Mouse (Mus musculus) heart, adult 9 months (tissue): Measurements from ENCODE around the gene Dlgap4.

Experiments used
- DNase-seq, 2 experiments: peaks; one replicate each; pipeline ENCODE4 v3.0.0; 2022; ENCODE audit warnings: low spot score in 2 of 2

Dlgap4 gene

DNA sequence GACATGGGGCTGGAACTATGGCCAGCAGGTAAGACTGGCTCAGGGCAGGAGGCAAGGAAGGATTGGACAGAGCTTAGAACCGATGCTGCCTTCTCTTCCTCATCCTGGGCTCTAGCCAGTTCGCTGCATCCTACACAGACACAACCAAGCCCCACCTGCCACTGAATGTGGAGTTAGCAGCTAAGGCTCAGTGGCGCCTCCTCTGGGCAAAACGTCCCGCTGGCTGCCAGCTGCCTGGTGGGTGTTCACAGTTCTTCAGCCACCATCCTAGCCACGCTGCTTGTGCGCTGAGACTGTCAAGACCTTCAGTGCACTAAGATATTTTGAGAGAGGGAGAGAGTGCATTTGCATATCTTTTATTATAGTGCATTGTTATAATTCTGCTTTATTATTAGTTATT is 45.2 kb downstream of the Dlgap4 start:
- DNase-seq, result no peak

GRCm38 (mm10) chr2:156659981-156660380 is 46.5 kb downstream of the Dlgap4 start:
- DNase-seq, result no peak

DNA sequence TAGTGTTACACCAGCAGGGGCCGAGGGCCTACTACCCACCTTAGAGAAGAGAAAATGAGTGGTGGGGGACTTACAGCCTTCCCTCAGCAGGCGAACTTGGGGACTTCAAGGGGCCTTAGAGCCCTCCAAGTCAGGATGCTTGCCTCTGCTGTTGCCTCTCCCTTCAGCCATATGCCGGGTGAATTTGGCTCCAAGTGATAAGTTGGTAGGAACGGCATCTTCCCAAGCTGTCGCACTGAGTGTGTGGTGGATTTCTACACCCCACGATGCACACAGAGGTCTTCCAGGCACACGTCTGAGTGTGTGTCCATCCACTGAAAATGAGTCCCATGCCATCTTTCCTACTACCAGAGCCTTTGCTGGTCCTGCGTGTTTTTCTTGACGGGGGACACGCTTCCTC is 49.7 kb downstream of the Dlgap4 start:
- DNase-seq, result no peak

DNA sequence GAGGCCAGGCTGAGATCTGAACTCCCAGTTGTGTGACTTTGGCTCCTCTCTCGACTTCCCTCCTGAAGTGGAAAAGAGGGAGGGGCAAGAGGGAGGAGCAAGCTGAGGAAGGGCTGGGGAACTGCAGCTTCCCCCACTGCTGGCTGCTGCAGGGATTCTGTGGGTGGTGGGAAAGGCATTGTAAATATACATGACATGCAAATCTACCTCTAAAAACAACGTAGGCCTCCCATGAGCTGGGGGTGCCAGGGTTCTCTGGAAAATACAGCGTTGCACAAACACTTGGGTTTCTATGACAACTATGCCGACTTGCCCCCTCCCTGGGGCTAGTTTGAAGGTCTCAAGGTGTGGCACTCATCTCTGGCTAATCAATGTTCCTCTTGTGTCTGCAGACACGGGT is 50.9 kb downstream of the Dlgap4 start:
- no peak for DNase-seq

DNA sequence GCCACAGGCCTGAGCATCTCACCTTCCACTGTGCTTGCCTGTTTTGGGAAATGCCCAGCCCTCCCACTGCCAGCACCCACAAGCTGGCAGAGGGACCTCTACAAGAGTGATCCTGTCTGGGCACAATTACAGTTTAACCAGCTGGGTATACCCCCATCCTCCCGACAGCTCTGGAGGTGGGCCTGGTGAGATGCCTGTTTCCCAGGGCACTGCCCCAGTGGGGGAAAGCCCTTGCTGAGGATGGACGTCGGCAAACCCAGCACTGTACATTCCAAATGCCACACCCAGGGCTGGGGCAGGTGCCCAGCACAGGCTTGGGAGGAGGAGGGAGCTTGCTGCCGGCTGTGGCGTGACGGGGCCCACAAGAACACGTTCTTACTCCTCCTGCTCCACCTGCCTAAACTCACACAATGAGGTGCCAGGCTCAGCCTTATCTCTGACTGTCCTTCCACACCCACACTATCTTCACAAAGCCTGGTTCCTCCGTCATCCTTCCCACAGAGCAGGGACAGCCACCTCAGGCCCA is 51.6 kb downstream of the Dlgap4 start:
- DNase-seq, result no peak

- DNase-seq, result no peak
These were observed 52.2 kb downstream of the Dlgap4 start for GRCm38 (mm10) chr2:156665620-156666196.

- DNase-seq, result no peak
These were observed 52.7 kb downstream of the Dlgap4 start for GRCm38 (mm10) chr2:156666231-156666630.

- no peak for DNase-seq
These were observed 53.8 kb downstream of the Dlgap4 start for GRCm38 (mm10) chr2:156667290-156667689.

- no peak for DNase-seq
These were observed 55.1 kb downstream of the Dlgap4 start for GRCm38 (mm10) chr2:156668625-156669024.

DNA sequence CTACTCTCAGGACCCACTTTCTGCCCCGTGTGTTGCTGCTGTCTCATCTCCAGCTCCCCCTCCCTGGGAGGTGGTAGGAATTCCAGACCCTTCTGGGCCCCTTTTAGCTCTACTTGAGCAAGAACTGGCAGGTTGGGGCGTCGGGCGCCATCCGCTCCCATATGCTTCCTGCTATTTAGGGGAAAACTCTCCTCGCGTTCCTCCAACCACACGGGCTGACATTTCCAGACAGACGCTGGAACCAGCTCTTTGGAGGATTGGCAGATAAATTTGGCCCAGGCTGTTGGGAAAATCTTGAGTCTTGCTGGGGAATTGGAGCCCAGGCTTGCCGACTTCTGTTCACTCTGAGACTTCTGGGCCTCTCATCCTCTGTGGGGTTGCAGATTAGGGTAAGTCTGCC is 59.8 kb downstream of the Dlgap4 start:
- DNase-seq, result no peak

GRCm38 (mm10) chr2:156673881-156674669 is 60.6 kb downstream of the Dlgap4 start:
- no peak for DNase-seq

- DNase-seq, result no peak
These were observed 63.4 kb downstream of the Dlgap4 start for GRCm38 (mm10) chr2:156676885-156677284.

DNA sequence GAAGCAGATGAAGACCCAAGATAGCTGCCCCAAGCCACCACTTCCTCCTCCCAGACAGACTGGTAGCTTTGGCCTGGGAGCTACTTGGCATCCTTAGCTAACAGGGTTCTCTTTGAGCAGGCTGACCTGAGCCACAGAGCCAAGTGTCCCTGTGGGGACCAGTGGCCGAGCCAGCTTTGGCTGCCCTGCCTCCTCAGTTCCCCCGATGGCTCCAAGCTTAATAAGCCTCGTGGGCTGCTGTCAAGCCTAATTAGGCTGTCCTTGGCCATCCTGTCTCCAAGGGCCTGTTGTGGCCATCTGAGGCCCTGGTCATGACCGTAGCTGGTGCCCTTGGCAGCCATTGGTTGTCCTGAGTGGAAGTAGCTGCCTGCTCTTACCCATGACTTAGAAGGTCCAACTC is 64.6 kb downstream of the Dlgap4 start:
- DNase-seq, result no peak

DNA sequence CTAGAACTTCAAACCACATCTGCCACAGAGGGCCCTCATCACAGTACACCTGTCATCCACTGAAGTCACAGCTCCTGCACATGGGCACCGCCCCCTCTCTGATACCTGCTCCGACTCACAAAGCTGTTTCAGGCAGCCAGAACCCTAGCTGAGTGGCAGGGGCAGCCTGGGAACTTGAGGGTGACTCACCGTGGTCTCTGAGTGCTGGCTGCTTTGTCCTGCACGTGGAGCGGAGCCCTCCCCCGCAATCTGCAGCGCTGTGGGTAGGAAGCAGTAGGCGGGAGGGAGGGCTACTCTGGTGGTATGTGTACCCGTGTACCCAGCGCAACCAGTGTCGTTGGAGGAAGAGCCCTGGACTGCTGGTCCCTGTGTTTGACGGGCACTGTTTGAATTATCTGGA is 69.5 kb downstream of the Dlgap4 start:
- no peak for DNase-seq

GRCm38 (mm10) chr2:156685999-156686398 is 72.5 kb downstream of the Dlgap4 start:
- no peak for DNase-seq

GRCm38 (mm10) chr2:156686754-156687153 is 73.2 kb downstream of the Dlgap4 start:
- no peak for DNase-seq

DNA sequence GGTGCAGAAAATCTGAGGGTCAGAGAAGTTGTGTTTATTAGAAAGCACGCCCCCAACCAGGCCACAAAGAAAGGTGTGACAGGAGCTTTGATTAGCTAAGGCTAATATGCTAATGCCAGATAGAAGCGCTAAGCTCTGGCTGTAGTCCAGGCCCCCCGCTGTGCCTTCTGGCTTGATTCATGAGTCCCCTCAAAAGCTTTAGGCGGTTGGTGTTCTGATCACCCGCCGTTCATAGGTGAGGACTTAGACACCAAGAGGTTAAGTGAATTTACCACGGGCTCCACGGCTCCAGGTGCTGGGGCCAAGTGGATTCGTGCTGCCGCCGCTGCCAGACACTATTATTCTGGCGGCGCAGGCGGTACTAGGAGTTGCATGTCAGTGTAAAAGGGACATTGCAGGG is 75.1 kb downstream of the Dlgap4 start:
- DNase-seq, result no peak

- DNase-seq, result no peak
These were observed 77.3 kb downstream of the Dlgap4 start for GRCm38 (mm10) chr2:156690833-156691232.

DNA sequence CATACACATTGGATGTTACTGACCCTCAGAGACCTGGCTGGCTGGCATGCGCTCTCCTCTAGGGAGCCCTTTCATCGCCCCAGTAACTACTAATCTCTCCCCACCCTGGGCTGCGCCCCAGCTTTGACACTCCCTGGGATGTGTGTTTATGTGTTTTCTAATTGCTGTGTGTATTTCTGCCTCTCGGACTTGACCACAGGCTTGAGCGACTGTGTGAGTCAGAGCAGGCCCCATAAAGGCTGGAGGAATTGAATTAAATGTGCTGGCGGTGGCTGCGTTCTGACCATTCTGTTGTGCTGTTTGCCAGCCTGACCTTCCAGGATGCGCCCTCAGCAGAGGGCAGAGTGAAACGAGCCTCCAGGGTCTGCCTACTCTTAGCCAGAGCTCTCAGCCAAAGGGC is 78.2 kb downstream of the Dlgap4 start:
- no peak for DNase-seq

DNA sequence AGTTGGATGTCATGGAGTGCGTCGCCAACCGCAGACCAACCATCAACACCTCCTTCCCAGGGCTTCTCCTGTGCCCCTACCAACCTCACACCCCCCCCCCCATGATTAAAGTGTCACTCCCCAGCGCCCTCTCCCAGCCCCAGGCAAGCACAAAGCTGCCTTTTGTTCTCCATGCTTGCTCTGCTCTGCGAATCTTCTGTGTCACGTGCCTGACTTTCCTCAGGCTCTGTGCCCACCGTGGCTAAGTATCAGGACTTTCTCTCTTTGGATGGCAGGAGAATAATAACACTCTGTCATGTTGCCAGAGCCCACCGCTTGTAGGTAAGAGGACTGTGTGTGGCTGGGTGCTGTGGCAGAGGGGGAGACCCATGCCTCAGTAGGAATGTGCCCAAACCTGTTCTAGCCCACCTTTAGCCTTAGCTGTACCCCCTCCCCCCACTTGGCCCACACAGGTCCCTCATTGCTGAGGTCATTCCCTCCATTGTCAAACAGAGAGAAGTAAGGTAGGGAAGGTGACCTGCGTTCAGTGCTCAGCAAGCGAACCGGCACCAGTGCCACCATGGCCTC is 79.8 kb downstream of the Dlgap4 start:
- DNase-seq, result no peak

- DNase-seq, result no peak
These were observed 83.8 kb downstream of the Dlgap4 start for GRCm38 (mm10) chr2:156697261-156697660.

DNA sequence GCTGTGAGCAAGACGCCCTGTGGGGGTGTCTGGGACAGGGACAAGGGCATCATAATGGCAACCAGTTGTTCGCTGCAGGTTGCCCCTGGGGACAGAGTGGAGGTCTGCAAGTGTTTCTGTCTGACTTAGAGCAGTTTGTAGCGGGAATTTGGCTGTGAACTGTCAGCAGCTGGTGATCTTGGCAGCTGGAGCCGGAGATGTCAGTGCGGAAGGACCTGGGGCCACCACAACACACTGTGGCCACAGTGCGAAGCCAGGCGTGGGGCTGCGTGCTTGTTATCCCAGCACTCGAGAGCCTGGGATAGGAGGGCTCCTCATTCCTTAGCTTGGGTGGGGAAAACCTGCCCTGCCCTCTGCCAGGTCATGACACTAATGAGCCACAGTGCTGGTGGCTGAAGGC is 84.7 kb downstream of the Dlgap4 start:
- DNase-seq, result peak in 1 of 2 experiments; percentile 31

GRCm38 (mm10) chr2:156705473-156705872 is 92.0 kb downstream of the Dlgap4 start:
- peak in 1 of 2 experiments; percentile 74 for DNase-seq
